Mouse (Mus musculus): Measurements from ENCODE around the gene Dnajb12. TPM values are rescaled to one million over a fixed set of nuclear protein-coding genes. Genes with fewer than 3 reads are reported as not detected.

Gene Dnajb12
- total and polyA plus RNA-seq, 2 experiments from 2014 or later = 23.5 to 41.1 TPM

GRCm38 (mm10) chr10:59844686-59845085, 34.7 kb upstream of the Dnajb12 start:
- 76% methylated on average over 9 of the region's 9 CpGs for WGBS
- H3K27me3 ChIP-seq (ENCODE audit: insufficient read depth, low read length) = no peaks in the 10 kb centered on the region
- H3K36me3 ChIP-seq (ENCODE audit: insufficient read depth) = no peaks in the 10 kb centered on the region
- H3K9ac ChIP-seq = no peak overlapping the region
- no peak overlapping the region for H3K4me3 ChIP-seq (ENCODE audit: low read depth, low read length)
- ATAC-seq (no peak), DNase-seq (no peak)
- no peaks in the 10 kb centered on the region for H3K4me1 ChIP-seq (ENCODE audit: insufficient read depth)
- no peak overlapping the region for H3K4me2 ChIP-seq (ENCODE audit: low read depth)
- H3K27ac ChIP-seq (ENCODE audit: low read depth, low read length) = no peak overlapping the region
- no peaks in the 10 kb centered on the region for H3K9me3 ChIP-seq (ENCODE audit: low read length)
- no peak for TF ChIP-seq CTCF (IDR thresholded peaks at IDR 0.05; ENCODE audit: low read depth)

DNA sequence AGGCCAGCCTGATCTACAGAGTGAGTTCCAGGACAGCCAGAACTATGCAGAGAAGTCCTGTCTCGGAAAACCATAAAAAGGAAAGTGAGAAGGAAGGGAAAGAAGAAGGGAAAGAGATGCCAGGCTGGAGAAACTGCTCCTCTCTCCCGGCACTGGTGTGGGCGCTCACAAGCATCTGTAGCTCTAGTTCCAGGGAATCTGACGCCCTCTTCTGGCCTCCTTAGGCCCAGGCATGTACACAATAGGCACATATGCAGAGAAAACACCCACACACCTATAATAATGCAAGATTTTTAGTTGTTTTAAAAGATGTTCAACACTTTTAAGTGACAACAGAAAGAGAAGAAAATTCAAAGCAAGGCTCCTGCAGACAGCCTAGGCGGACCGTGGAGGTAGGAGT, 32.9 kb upstream of the Dnajb12 start:
- Histone ChIP-seq H3K9ac (no peak overlapping the region), H3K9me3 (ENCODE audit: low read length) (no peaks in the 10 kb centered on the region), H3K27ac (ENCODE audit: low read depth, low read length) (no peak overlapping the region), H3K4me1 (ENCODE audit: insufficient read depth) (no peaks in the 10 kb centered on the region), H3K36me3 (ENCODE audit: insufficient read depth) (no peaks in the 10 kb centered on the region), H3K4me3 (ENCODE audit: low read depth, low read length) (no peak overlapping the region), H3K4me2 (ENCODE audit: low read depth) (no peak overlapping the region), H3K27me3 (ENCODE audit: insufficient read depth, low read length) (no peaks in the 10 kb centered on the region)
- DNase-seq = peak; percentile 34
- no peak for ATAC-seq
- 78% methylated on average over 6 of the region's 6 CpGs for WGBS
- TF ChIP-seq CTCF (IDR thresholded peaks at IDR 0.05; ENCODE audit: low read depth) = peak; percentile 43

DNA sequence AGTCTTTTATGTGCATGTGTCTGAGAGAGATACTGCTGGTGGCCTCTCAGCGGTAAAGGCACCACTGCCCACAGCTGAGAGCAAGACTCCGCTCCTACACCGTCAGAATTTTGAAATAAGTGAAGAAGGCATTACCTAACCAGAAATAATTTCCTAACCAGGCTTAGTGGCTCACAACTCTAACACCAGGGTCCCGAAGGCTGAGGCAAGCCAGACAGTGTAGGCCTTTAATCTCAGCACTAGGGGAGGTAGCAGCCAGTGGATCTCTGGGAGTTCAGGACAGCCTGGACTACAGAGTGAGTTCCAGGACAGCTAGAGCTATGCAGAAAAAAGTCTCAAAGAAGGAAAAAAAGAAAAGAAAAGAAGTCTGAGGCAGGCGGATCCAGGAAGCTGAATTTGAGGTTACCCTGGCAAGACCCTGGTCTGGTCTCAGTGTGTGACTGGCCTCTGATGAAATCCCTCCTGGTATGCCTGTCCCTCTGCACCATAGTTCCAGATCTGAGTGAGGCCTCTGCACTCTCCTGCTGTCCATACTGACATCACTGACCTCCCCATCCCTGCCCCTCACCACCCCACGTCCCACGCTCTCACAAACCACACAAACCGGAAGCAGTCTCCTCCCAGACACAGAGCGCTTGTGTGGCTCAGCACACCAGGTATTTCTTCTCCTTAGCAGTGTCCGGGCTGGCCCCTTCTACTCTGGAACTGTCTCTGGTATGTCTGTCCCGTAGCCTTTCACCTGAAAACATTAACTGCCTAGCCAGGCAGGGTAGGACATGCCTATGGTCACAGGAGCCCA, 31.1 kb upstream of the Dnajb12 start:
- ATAC-seq (no peak), DNase-seq (no peak)
- Histone ChIP-seq H3K9ac (no peak overlapping the region), H3K27ac (ENCODE audit: low read depth, low read length) (no peak overlapping the region), H3K9me3 (ENCODE audit: low read length) (no peaks in the 10 kb centered on the region), H3K36me3 (ENCODE audit: insufficient read depth) (no peaks in the 10 kb centered on the region), H3K27me3 (ENCODE audit: insufficient read depth, low read length) (no peaks in the 10 kb centered on the region), H3K4me2 (ENCODE audit: low read depth) (no peak overlapping the region), H3K4me1 (ENCODE audit: insufficient read depth) (no peaks in the 10 kb centered on the region), H3K4me3 (ENCODE audit: low read depth, low read length) (no peak overlapping the region)
- TF ChIP-seq CTCF (IDR thresholded peaks at IDR 0.05; ENCODE audit: low read depth) = no peak
- 83% methylated on average over 11 of the region's 11 CpGs for WGBS

DNA sequence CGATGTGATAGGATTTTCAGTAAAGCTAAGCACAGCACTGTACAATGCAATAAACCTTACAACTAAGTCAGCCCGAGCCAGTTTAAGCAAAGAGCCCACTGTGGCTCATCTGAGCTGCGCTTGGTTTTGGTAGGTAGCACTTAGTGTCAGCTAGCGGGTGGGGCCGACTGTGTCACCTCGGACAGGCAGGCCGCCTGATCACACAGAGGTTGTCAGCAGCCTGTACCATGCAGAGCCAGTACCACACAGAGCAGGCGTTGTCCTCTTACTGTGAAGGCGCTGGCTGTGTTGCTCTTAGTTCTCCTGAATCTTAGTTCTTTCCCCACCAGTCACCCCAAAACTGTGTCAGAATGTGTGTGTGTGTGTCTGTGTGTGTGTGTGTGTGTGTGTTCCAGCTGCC, 30.4 kb upstream of the Dnajb12 start:
- Histone ChIP-seq H3K27ac (ENCODE audit: low read depth, low read length) (no peak overlapping the region), H3K4me2 (ENCODE audit: low read depth) (no peak overlapping the region), H3K4me1 (ENCODE audit: insufficient read depth) (no peaks in the 10 kb centered on the region), H3K36me3 (ENCODE audit: insufficient read depth) (no peaks in the 10 kb centered on the region), H3K4me3 (ENCODE audit: low read depth, low read length) (no peak overlapping the region), H3K9ac (no peak overlapping the region), H3K27me3 (ENCODE audit: insufficient read depth, low read length) (no peaks in the 10 kb centered on the region), H3K9me3 (ENCODE audit: low read length) (no peaks in the 10 kb centered on the region)
- WGBS = 72% methylated on average over 9 of the region's 9 CpGs
- DNase-seq (no peak), ATAC-seq (no peak; the same call in 1 of the 2 replicates)
- no peak for TF ChIP-seq CTCF (IDR thresholded peaks at IDR 0.05; ENCODE audit: low read depth)

- Histone ChIP-seq H3K36me3 (ENCODE audit: insufficient read depth) (no peaks in the 10 kb centered on the region), H3K4me3 (ENCODE audit: low read depth, low read length) (no peak overlapping the region), H3K4me2 (ENCODE audit: low read depth) (no peak overlapping the region), H3K4me1 (ENCODE audit: insufficient read depth) (no peaks in the 10 kb centered on the region), H3K9ac (no peak overlapping the region), H3K27me3 (ENCODE audit: insufficient read depth, low read length) (no peaks in the 10 kb centered on the region), H3K9me3 (ENCODE audit: low read length) (no peaks in the 10 kb centered on the region), H3K27ac (ENCODE audit: low read depth, low read length) (no peak overlapping the region)
- DNase-seq (no peak), ATAC-seq (no peak)
- TF ChIP-seq CTCF (IDR thresholded peaks at IDR 0.05; ENCODE audit: low read depth) = no peak
- 85% methylated on average over 7 of the region's 7 CpGs for WGBS
These were observed 30.0 kb upstream of the Dnajb12 start for GRCm38 (mm10) chr10:59849371-59849770.

DNA sequence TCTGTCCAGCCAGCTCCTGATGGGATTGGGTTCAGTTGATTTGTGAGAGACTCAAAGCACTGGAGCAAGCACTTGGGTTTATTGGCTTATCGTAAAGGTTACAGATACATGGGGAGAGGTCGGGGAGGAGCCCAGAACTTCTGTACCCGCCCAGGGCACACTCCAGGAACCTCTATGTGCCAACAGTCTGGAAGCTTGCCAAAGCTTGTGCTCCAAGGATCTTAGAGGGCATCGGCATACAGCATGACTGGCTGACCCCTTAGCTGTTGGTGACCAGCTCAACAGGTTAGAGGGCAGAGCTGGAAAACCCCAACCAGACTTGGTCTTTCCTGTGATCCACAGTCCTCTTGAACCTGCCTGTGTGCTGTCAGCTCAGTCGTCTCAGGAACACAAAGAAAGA, 22.2 kb upstream of the Dnajb12 start:
- Histone ChIP-seq H3K4me3 (ENCODE audit: low read depth, low read length) (no peak overlapping the region), H3K4me2 (ENCODE audit: low read depth) (no peak overlapping the region), H3K9ac (no peak overlapping the region), H3K9me3 (ENCODE audit: low read length) (no peaks in the 10 kb centered on the region), H3K27me3 (ENCODE audit: insufficient read depth, low read length) (no peaks in the 10 kb centered on the region), H3K36me3 (ENCODE audit: insufficient read depth) (no peaks in the 10 kb centered on the region), H3K4me1 (ENCODE audit: insufficient read depth) (no peaks in the 10 kb centered on the region), H3K27ac (ENCODE audit: low read depth, low read length) (no peak overlapping the region)
- DNase-seq = no peak
- ATAC-seq = no peak
- 86% methylated on average over 5 of the region's 5 CpGs for WGBS
- no peak for TF ChIP-seq CTCF (IDR thresholded peaks at IDR 0.05; ENCODE audit: low read depth)

DNA sequence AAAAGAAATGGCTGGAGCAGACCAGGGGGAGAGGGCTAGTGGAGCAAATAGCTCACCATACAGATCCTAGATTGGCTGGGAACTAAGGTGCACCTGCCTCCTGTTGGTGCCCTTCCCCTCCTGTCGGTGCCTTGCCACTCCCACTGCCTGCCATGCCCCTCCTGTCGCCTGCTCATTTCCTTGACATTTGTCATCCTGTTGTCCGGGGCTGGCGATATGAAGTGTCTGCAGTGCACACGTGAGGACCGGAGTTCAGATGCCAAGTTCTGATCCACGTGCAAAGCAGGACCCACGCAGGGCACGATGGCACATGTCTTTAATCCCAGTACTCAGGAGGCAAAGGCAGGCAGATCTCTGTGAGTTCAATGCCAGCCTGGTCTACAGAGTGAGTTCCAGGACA, 18.7 kb upstream of the Dnajb12 start:
- no peak overlapping the region for H3K9ac ChIP-seq
- no peak overlapping the region for H3K27ac ChIP-seq (ENCODE audit: low read depth, low read length)
- no peak for ATAC-seq
- H3K36me3 ChIP-seq (ENCODE audit: insufficient read depth) = no peaks in the 10 kb centered on the region
- no peak for TF ChIP-seq CTCF (IDR thresholded peaks at IDR 0.05; ENCODE audit: low read depth)
- no peak overlapping the region for H3K4me3 ChIP-seq (ENCODE audit: low read depth, low read length)
- H3K27me3 ChIP-seq (ENCODE audit: insufficient read depth, low read length) = no peaks in the 10 kb centered on the region
- no peak overlapping the region for H3K4me2 ChIP-seq (ENCODE audit: low read depth)
- 89% methylated on average over 9 of the region's 9 CpGs for WGBS
- H3K4me1 ChIP-seq (ENCODE audit: insufficient read depth) = 0 out of 2 replicates have a peak, but pooled peaks cover 5% of the 10 kb centered on the region
- no peak for DNase-seq
- no peaks in the 10 kb centered on the region for H3K9me3 ChIP-seq (ENCODE audit: low read length)
